Mouse (Mus musculus): ENCODE measurements at regions not wholly inside any gene's neighbourhood (a gene's known extent, or its start where the extent isn't known, plus 50 kb on each side); places are given as distances from the start of the nearest gene placed in this dataset.

- H3K27ac ChIP-seq (ENCODE audit: low read depth) = no peak overlapping the region
- H3K4me2 ChIP-seq (ENCODE audit: low read depth, low read length) = no peak overlapping the region
- DNase-seq (ENCODE audit: low spot score) = no peak
- TF ChIP-seq EP300 (IDR thresholded peaks at IDR 0.05; ENCODE audit: low read depth) (no peak), CTCF (IDR thresholded peaks at IDR 0.05; ENCODE audit: low read depth) (no peak)
- H3K9me3 ChIP-seq (replicated peaks; ENCODE audit: control insufficient read depth, low read length) = no peaks in the 10 kb centered on the region
- no peak for ATAC-seq (ENCODE audit: insufficient read depth, low read depth)
- WGBS = 78% methylated on average over 2 of the region's 2 CpGs
- no peaks in the 10 kb centered on the region for H3K27me3 ChIP-seq (ENCODE audit: control insufficient read depth, insufficient read depth, low read length)
- no peak overlapping the region for H3K4me3 ChIP-seq (ENCODE audit: low read depth, low read length)
- no peaks in the 10 kb centered on the region for H3K36me3 ChIP-seq (replicated peaks; ENCODE audit: control insufficient read depth, insufficient read depth, low read length)
- H3K4me1 ChIP-seq (ENCODE audit: control insufficient read depth, insufficient read depth) = no peaks in the 10 kb centered on the region
- no peak overlapping the region for H3K9ac ChIP-seq (replicated peaks; ENCODE audit: low read depth, low read length)
These were observed 798.9 kb upstream of the Tenm2 start for GRCm38 (mm10) chr11:38034526-38035286.

GRCm38 (mm10) chr11:38021704-38022103, 785.9 kb upstream of the Tenm2 start:
- H3K4me2 ChIP-seq (ENCODE audit: low read depth, low read length) = no peak overlapping the region
- TF ChIP-seq CTCF (IDR thresholded peaks at IDR 0.05; ENCODE audit: low read depth) = no peak
- no peak for TF ChIP-seq EP300 (IDR thresholded peaks at IDR 0.05; ENCODE audit: low read depth)
- DNase-seq (ENCODE audit: low spot score) (no peak), ATAC-seq (ENCODE audit: insufficient read depth, low read depth) (no peak)
- no peaks in the 10 kb centered on the region for H3K36me3 ChIP-seq (replicated peaks; ENCODE audit: control insufficient read depth, insufficient read depth, low read length)
- H3K9ac ChIP-seq (replicated peaks; ENCODE audit: low read depth, low read length) = no peak overlapping the region
- no peaks in the 10 kb centered on the region for H3K4me1 ChIP-seq (ENCODE audit: control insufficient read depth, insufficient read depth)
- H3K27me3 ChIP-seq (ENCODE audit: control insufficient read depth, insufficient read depth, low read length) = no peaks in the 10 kb centered on the region
- no peak overlapping the region for H3K4me3 ChIP-seq (ENCODE audit: low read depth, low read length)
- no peaks in the 10 kb centered on the region for H3K9me3 ChIP-seq (replicated peaks; ENCODE audit: control insufficient read depth, low read length)
- H3K27ac ChIP-seq (ENCODE audit: low read depth) = no peak overlapping the region

DNA sequence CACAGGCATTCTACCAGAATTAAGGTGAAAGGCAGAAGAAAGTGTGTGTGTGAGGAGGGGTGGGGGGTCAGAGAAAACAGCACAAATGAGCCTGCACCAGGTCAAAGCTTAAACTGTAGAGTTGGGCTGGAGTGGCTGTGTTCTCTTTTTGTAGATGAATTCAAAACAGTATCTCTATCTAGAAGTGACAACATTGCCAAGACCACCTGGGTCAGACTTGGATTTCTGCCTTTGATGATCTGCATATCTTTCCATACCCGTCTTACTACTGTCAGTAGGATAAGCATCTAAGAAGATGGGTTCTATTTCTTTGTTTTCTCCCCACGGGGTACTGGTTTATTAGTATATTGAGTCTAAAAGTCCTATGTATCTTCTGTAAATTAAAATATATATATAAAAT, 742.4 kb upstream of the Tenm2 start:
- Histone ChIP-seq H3K9me3 (replicated peaks; ENCODE audit: control insufficient read depth, low read length) (no peaks in the 10 kb centered on the region), H3K4me2 (ENCODE audit: low read depth, low read length) (no peak overlapping the region), H3K4me1 (ENCODE audit: control insufficient read depth, insufficient read depth) (no peaks in the 10 kb centered on the region), H3K27me3 (ENCODE audit: control insufficient read depth, insufficient read depth, low read length) (no peaks in the 10 kb centered on the region), H3K36me3 (replicated peaks; ENCODE audit: control insufficient read depth, insufficient read depth, low read length) (no peaks in the 10 kb centered on the region), H3K27ac (ENCODE audit: low read depth) (no peak overlapping the region), H3K4me3 (ENCODE audit: low read depth, low read length) (no peak overlapping the region), H3K9ac (replicated peaks; ENCODE audit: low read depth, low read length) (no peak overlapping the region)
- 70% methylated on average over 2 of the region's 2 CpGs for WGBS
- DNase-seq (ENCODE audit: low spot score) (no peak), ATAC-seq (ENCODE audit: insufficient read depth, low read depth) (no peak)
- no peak for TF ChIP-seq CTCF (IDR thresholded peaks at IDR 0.05; ENCODE audit: low read depth)
- TF ChIP-seq EP300 (IDR thresholded peaks at IDR 0.05; ENCODE audit: low read depth) = no peak

GRCm38 (mm10) chr11:37936439-37937134, 700.8 kb upstream of the Tenm2 start:
- H3K36me3 ChIP-seq (replicated peaks; ENCODE audit: control insufficient read depth, insufficient read depth, low read length) = no peaks in the 10 kb centered on the region
- no peaks in the 10 kb centered on the region for H3K27me3 ChIP-seq (ENCODE audit: control insufficient read depth, insufficient read depth, low read length)
- H3K9ac ChIP-seq (replicated peaks; ENCODE audit: low read depth, low read length) = no peak overlapping the region
- DNase-seq (ENCODE audit: low spot score) (no peak), ATAC-seq (ENCODE audit: insufficient read depth, low read depth) (no peak)
- TF ChIP-seq CTCF (IDR thresholded peaks at IDR 0.05; ENCODE audit: low read depth) (no peak), EP300 (IDR thresholded peaks at IDR 0.05; ENCODE audit: low read depth) (no peak)
- no peak overlapping the region for H3K27ac ChIP-seq (ENCODE audit: low read depth)
- no peak overlapping the region for H3K4me3 ChIP-seq (ENCODE audit: low read depth, low read length)
- no peaks in the 10 kb centered on the region for H3K4me1 ChIP-seq (ENCODE audit: control insufficient read depth, insufficient read depth)
- H3K4me2 ChIP-seq (ENCODE audit: low read depth, low read length) = no peak overlapping the region
- 73% methylated on average over 5 of the region's 5 CpGs for WGBS
- no peaks in the 10 kb centered on the region for H3K9me3 ChIP-seq (replicated peaks; ENCODE audit: control insufficient read depth, low read length)

- no peak for ATAC-seq (ENCODE audit: insufficient read depth, low read depth)
- H3K4me2 ChIP-seq (ENCODE audit: low read depth, low read length) = no peak overlapping the region
- H3K27ac ChIP-seq (ENCODE audit: low read depth) = no peak overlapping the region
- no peak for TF ChIP-seq CTCF (IDR thresholded peaks at IDR 0.05; ENCODE audit: low read depth)
- TF ChIP-seq EP300 (IDR thresholded peaks at IDR 0.05; ENCODE audit: low read depth) = no peak
- H3K4me3 ChIP-seq (ENCODE audit: low read depth, low read length) = no peak overlapping the region
- no peaks in the 10 kb centered on the region for H3K9me3 ChIP-seq (replicated peaks; ENCODE audit: control insufficient read depth, low read length)
- no peaks in the 10 kb centered on the region for H3K27me3 ChIP-seq (ENCODE audit: control insufficient read depth, insufficient read depth, low read length)
- H3K9ac ChIP-seq (replicated peaks; ENCODE audit: low read depth, low read length) = no peak overlapping the region
- H3K36me3 ChIP-seq (replicated peaks; ENCODE audit: control insufficient read depth, insufficient read depth, low read length) = no peaks in the 10 kb centered on the region
- WGBS = 50% methylated on average over 2 of the region's 2 CpGs
- no peak for DNase-seq (ENCODE audit: low spot score)
- H3K4me1 ChIP-seq (ENCODE audit: control insufficient read depth, insufficient read depth) = no peaks in the 10 kb centered on the region
These were observed 677.4 kb upstream of the Tenm2 start for GRCm38 (mm10) chr11:37913161-37913560.
